Mouse (Mus musculus): ENCODE data around the gene Kdf1.

- TF ChIP-seq GATA1 (IDR thresholded peaks at IDR 0.05; ENCODE audit: low read length) (no peak), TAL1 (IDR thresholded peaks at IDR 0.05; ENCODE audit: low read length) (no peak)
These were observed 14.5 kb upstream of the Kdf1 start for GRCm38 (mm10) chr4:133504300-133504699.

Measured in erythroblast, embryonic 14.5 days (primary cell).